Mouse (Mus musculus) spleen, adult 2 months (tissue): ENCODE data around the gene Olfr316. TPM values are rescaled to one million over a fixed set of nuclear protein-coding genes. Genes with fewer than 3 reads are reported as not detected.

ENCODE experiments used
- DNase-seq, 2 experiments: peaks; one replicate each; pipeline versions ENCODE4 v3.0.0 to v3.0.0-alpha.2; 2012 to 2021; ENCODE audit warnings: low spot score in 2 of 2, low read depth in 1 of 2
- H3K27ac ChIP-seq: fragments of 200-500 bp; 2 replicates; pipeline ENCODE4 v1.5.1; 2012; ENCODE audit warnings: low read length, inconsistent platforms; ENCODE audit not compliant: insufficient read depth
- H3K27me3 ChIP-seq: fragments of 200-500 bp; 2 replicates; pipeline ENCODE4 v1.6.1; 2012; ENCODE audit warnings: mild to moderate bottlenecking, moderate library complexity, low read length, inconsistent platforms; ENCODE audit not compliant: control insufficient read depth, insufficient read depth
- H3K36me3 ChIP-seq: fragments of 200-500 bp; 2 replicates; pipeline ENCODE4 v1.6.1; 2012; ENCODE audit warnings: mild to moderate bottlenecking, low read length, inconsistent platforms; ENCODE audit not compliant: control insufficient read depth, insufficient read depth
- H3K4me1 ChIP-seq: fragments of 200-500 bp; 2 replicates; pipeline ENCODE4 v1.6.1; 2011; ENCODE audit warnings: inconsistent platforms; ENCODE audit not compliant: control insufficient read depth, insufficient read depth, insufficient read length
- H3K4me3 ChIP-seq: fragments of 200-500 bp; 2 replicates; pipeline ENCODE4 v1.5.1; 2011; ENCODE audit warnings: mild to moderate bottlenecking, inconsistent platforms; ENCODE audit not compliant: insufficient read depth, insufficient read length; ENCODE audit errors: extremely low read depth
- CTCF ChIP-seq: fragments of 200-500 bp; IDR thresholded peaks from 2 replicates; pipeline ENCODE4 v1.5.1; 2011; ENCODE audit warnings: mild to moderate bottlenecking, inconsistent platforms; ENCODE audit not compliant: insufficient read depth, insufficient read length, insufficient replicate concordance; ENCODE audit errors: extremely low read depth
- POLR2A ChIP-seq: fragments of 200-500 bp; IDR thresholded peaks from 2 replicates; pipeline ENCODE4 v1.6.1; 2011; ENCODE audit warnings: low read depth, low read length, inconsistent platforms
- WGBS: fragments of 180-500 bp; shearing (Covaris S2); methylation state at CpG from one replicate; pipeline ENCODE4 v1.1.7; 2018; 5-methylcytosine and 5-hydroxymethylcytosine counted together
- polyA plus RNA-seq: library from polyadenylated mRNA; depleted of rRNA; stranded (reverse); fragments of >200 nt; gene quantifications from 2 replicates; pipeline ENCODE4 v1.2.3, GENCODE M21; 2012

Olfr316 gene
- polyA plus RNA-seq, 1 experiment, result not detected

- no peak overlapping the region for H3K4me3 ChIP-seq
- no peak for TF ChIP-seq CTCF
- TF ChIP-seq POLR2A, result no peak
- H3K27ac ChIP-seq, result no peak overlapping the region
- H3K36me3 ChIP-seq, result no peaks in the 10 kb centered on the region
- H3K4me1 ChIP-seq, result no peaks in the 10 kb centered on the region; the same call in 1 of the 2 replicates
- no peaks in the 10 kb centered on the region for H3K27me3 ChIP-seq
- peak in 1 of 2 experiments; percentile 31 for DNase-seq
- 45% methylated on average over 3 of the region's 3 CpGs for WGBS
These were observed 37.0 kb downstream of the Olfr316 start for GRCm38 (mm10) chr11:58789532-58789931.

- no peaks in the 10 kb centered on the region; the same call in 1 of the 2 replicates for H3K4me1 ChIP-seq
- no peak for TF ChIP-seq POLR2A
- no peak for TF ChIP-seq CTCF
- WGBS, result 5% methylated on average over 2 of the region's 2 CpGs
- no peaks in the 10 kb centered on the region for H3K27me3 ChIP-seq
- no peak overlapping the region for H3K27ac ChIP-seq
- DNase-seq, result peak in 1 of 2 experiments; percentile 39
- no peaks in the 10 kb centered on the region for H3K36me3 ChIP-seq
- no peak overlapping the region for H3K4me3 ChIP-seq
These were observed 37.5 kb downstream of the Olfr316 start for GRCm38 (mm10) chr11:58790053-58790452.

GRCm38 (mm10) chr11:58790646-58791045, 38.1 kb downstream of the Olfr316 start:
- TF ChIP-seq POLR2A (no peak), CTCF (no peak)
- Histone ChIP-seq H3K4me1 (no peaks in the 10 kb centered on the region; the same call in 1 of the 2 replicates), H3K36me3 (no peaks in the 10 kb centered on the region), H3K27me3 (no peaks in the 10 kb centered on the region), H3K4me3 (no peak overlapping the region), H3K27ac (no peak overlapping the region)
- WGBS, result 48% methylated on average over 6 of the region's 6 CpGs
- DNase-seq, result no peak

DNA sequence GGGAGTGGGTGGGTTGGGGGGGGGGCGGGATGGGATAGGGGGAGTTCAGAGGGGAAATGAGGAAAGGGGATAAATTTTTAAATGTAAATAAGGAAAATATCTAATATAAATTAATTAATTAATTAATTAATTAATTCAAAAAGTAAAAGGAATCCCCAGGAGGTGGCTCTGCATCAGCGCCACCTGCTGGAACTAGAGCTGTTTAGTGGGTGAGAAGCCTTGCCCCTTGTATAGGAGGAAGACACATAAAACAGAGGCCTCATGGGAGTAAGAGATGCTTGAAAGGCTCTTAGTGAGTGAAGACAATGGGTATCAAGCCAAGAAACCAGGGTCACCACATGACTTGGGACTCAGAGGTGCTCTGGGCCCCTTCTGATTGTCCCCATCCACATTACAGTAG, 43.3 kb downstream of the Olfr316 start:
- no peaks in the 10 kb centered on the region for H3K36me3 ChIP-seq
- no peaks in the 10 kb centered on the region for H3K27me3 ChIP-seq
- WGBS, result 76% methylated on average over 2 of the region's 2 CpGs
- no peaks in the 10 kb centered on the region for H3K4me1 ChIP-seq
- H3K27ac ChIP-seq, result no peak overlapping the region
- no peak for DNase-seq
- TF ChIP-seq POLR2A (no peak), CTCF (no peak)
- no peak overlapping the region for H3K4me3 ChIP-seq

DNA sequence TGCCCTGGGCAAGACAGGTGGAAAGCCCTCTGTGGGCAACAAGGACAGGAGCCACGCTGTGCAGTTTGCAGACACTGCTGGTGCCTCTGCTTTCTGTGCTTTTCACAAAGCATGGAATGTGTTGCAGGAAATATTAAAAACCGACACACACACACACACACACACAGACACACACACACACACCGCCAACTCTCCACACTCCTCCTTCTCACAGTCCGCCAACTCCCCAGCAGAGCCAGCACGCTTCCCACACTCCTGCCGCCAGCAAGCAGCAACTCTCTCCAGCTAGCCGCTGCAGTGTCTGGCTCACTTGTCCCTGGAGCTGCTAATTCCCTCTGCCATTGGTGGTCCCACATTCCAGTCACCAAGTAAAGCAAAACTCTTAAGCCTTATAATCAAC, 44.3 kb downstream of the Olfr316 start:
- Histone ChIP-seq H3K4me3 (no peak overlapping the region), H3K27ac (no peak overlapping the region), H3K27me3 (no peaks in the 10 kb centered on the region), H3K4me1 (no peaks in the 10 kb centered on the region), H3K36me3 (no peaks in the 10 kb centered on the region)
- TF ChIP-seq POLR2A (no peak), CTCF (no peak)
- DNase-seq, result no peak
- 86% methylated on average over 7 of the region's 7 CpGs for WGBS

DNA sequence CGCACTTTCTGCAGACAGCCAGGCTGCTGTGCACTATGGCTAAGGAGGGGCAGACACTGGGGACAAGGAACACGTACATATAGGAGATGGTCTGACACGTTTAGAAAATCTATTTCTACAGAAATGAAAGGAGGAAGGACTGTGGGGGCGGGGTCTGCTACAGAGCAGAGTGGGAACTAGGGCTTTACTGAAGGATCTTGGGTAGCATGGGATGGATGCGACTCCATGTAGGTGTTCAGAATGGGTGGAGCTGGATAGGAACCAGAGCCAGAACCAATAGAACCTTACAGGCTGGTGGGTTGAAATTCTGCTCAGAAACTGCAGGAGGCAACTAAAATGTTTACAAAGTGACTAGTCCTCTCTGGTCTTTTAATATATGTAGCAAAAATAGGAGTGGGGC, 47.2 kb downstream of the Olfr316 start:
- Histone ChIP-seq H3K4me1 (no peaks in the 10 kb centered on the region), H3K27me3 (no peaks in the 10 kb centered on the region), H3K4me3 (no peak overlapping the region), H3K36me3 (no peaks in the 10 kb centered on the region), H3K27ac (no peak overlapping the region)
- no peak for DNase-seq
- no peak for TF ChIP-seq CTCF
- WGBS, result 55% methylated on average over 5 of the region's 5 CpGs

DNA sequence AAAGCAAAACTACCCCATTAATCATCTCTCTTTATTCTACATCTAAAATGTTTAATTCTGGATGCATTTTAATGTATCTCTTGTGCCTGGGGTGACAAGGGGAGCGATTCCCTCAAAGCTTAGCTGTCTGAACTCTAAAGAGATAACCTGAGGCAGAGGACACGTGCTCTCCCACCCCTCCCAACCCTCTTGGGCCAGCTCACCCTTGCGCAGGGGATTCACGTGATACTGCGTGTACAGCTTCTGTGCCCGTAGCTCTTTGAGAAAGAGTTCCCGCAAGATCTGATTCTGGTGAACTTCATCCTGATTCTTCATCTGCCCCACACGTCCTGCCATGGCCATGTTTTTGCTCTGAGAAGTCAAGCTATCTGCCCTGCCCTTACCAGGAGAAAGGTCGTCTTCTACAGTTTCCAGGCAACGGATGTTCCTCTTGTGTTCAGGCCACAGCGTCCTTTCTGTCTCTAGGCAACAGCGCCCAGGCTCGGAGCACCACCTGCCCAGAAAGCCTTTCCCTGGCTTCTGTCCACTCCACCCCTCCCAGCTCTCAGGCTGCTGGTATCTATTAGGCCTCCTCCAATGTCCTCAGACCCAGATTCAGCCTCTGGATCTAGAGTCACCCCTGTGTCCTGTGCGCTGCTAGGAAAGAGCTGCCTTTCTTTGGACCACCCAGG, 49.2 kb downstream of the Olfr316 start, which contains the start of gene Fam183b:
Gene Fam183b (minus strand): TSS at position 403 of the 671 bp plus-strand sequence.
- H3K27ac ChIP-seq, result no peak within 1 kb of the TSS
- DNase-seq, result no peak
- no peak within 1 kb of the TSS; the same call in 1 of the 2 replicates for H3K4me3 ChIP-seq
- H3K27me3 ChIP-seq, result no peaks in the 10 kb centered on the region
- no peaks in the 10 kb centered on the region for H3K36me3 ChIP-seq
- 41% methylated on average over 14 of the region's 14 CpGs for WGBS
- TF ChIP-seq POLR2A (no peak), CTCF (no peak)
- no peaks in the 10 kb centered on the region for H3K4me1 ChIP-seq
